Mouse (Mus musculus) MEL-GATA-1-ER (cell line): Measurements from ENCODE around the gene Derl2.

Experiments
- DNase-seq: peaks from one replicate; pipeline ENCODE4 v3.0.0-alpha.2; 2012; ENCODE audit warnings: low read depth; ENCODE audit errors: extremely low read depth

Gene Derl2

DNA sequence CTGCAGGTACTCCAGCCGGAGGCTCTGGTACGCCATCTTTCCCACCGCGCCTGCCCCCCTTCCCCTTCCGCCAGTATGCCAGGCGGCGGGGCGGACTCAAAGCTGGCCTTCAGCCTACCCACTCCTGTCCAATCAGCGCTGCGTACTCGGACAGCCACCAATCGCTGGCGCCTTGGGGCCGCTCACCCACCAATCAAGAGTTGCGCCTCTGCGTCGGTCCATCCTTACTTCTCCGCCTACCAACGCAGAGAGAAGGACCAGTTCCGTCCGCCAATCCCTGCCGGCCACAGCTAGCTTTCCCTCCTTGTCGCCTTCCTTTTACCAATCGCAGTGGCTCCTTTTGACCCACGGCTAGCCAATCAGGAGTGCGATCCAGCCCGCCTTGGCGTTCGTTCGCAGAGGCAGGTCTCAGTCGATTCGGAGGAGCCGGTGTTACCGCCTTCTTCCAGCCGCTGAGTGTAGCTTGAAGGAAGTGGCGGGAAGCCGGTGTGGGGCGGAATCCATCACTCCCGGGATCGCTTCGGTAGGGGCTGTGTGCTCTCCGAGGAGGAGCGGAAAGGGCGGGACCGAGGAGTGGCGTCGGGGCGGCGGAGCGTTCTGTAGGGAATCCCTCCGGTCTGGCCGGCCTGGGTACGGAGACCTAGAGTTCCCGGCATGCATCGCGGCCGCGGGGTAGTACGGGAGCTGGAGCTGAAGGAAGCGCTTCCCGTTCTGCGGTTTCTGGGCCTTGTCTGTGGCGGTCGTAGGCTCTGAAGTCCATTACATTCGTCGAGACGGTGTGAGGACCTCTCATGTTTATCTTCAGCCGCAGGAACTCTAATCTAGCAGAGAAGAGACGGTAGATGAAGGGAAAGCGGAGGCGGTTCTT, at the start of gene Derl2, which contains the start of gene Mis12:
Gene Derl2 (minus strand): TSS at position 641 of the 868 bp plus-strand sequence.
Gene Mis12 (plus strand): TSS at position 411 of the 868 bp plus-strand sequence.
- DNase-seq, result peak; percentile 99

DNA sequence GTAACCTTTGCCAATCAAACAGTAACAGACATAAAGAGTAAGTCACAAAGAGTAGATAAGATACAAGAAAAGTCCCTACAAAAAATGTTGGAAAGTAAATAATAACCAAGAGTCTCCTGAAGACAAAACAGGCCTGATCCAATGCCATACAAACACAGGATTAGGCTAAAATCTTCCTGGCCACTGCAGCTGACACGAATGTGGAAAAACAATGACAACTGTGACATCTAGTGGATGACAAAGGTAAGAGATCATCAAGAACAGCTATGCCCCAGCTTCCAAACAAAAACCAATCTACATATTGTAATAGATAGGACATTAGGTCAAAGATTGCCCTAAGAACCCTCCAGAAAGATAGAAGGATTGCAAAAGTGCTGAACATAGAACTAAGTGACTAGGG, 32.9 kb upstream of the Derl2 start:
- no peak for DNase-seq

DNA sequence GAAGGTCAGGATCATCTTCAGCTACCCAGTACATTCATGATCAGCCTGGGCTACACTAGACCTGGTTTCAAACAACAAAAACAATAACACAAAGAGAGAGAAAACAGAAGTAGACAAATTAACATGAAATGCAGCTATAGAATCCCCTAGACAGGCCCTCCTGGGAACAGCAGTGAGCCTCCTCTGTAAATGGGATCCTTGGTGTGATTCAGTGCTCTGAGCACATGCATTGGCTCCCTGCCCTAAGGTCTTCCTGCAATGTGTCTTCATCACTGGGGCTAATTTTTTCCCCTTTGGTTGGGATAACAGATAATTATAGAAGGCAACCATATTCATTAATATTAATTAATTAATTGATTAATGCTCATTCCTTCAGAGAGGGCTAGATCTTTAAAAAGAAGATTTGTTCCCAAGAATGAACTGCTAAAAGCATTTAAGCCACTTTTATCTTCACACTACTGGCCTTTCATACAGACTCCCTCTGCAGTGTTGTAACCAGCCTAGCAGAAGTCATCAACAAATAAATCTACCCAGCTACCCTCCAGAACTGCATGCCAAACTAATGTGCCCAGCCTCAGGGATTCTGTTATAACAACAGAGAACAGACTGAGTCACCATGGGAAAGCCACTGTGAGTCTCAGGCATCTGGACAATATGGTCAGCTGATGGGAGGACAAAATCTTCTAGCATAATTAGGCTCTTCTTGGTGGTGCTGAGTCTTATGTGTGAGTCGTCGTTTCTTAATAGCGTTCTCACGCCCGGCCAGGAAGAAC, 20.1 kb upstream of the Derl2 start:
- no peak for DNase-seq

DNA sequence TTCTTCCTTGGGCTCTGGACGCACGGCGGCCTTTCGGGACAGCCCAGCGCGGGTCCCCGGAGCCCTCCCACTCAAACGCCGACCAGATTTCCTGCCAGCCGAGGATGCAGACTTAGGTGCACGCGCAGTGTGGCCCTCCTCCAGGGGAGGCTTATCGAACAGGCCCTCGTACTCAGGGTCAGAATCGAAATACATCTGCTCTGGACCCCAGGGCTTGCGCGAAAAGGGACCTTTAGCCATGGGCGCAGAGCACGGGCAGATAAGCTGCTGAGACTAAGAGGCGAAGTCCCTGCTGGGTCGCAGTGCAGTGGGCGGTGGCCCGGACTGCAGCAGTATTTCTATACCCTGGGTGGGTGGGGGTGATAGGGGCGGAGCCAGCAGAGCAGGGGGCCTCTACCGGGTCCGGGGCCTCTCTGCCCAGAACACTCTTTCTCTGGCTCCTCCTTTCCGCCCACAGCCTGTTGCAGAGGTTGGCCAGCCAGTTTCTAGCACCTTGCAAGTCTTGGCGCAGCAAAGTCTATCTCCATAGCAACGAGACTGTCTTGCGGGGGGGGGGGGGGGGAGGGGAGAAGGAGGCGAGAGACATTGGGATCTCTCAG, 13.6 kb upstream of the Derl2 start, which contains the start of gene 6330403K07Rik:
Gene 6330403K07Rik (minus strand): TSS at position 351 of the 599 bp plus-strand sequence.
- DNase-seq, result no peak

DNA sequence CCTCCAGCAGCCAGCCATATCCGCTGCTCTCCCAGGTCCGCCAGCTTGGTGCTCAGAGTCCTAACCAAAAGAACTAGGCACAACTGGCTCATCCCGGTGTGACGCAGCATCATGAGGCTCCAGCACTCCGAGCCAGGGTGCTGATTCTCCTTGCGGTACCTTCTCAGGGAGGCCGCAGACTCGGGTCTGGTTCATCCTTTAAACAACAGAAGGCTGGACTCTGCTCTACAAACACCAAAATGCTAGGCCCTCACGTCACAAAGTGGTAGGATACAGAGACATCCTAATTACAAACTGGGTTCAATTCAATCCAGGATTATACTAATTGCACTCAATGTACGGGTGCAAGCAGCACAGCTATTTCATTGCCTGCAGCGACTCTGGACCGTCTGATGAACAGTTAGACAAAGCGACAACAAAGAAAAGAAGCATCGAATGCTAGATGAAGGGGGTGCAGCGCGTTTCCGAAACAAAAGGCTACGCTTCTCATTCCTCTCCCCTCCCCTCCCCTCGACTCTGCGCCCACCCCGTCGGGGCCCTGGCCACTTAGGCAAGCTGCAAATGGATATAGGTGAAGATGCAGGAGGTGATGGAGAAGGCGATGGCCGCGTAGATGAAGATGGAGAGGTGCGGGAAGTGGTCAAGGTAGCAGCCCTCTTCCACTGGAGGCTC, 13.0 kb upstream of the Derl2 start:
- DNase-seq, result no peak

DNA sequence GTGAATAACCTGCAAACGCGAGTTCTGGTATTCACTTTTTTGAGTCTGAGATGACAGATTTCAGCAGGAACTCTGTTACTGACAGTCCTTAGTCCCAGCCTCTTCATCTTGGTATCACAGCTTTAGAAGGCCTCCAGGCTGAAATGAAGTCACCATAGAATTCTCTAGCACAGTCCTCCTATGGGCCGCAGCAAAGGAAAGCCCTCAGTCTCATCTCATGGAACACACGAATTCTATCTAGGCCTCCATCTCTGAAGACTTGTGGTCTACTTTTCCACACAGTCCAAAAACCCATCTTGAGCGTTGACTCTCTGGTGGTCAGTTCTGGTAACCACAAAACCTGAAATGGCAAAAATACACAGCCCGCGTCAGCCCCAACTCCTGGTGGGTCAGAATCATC, 12.4 kb upstream of the Derl2 start:
- DNase-seq, result no peak

DNA sequence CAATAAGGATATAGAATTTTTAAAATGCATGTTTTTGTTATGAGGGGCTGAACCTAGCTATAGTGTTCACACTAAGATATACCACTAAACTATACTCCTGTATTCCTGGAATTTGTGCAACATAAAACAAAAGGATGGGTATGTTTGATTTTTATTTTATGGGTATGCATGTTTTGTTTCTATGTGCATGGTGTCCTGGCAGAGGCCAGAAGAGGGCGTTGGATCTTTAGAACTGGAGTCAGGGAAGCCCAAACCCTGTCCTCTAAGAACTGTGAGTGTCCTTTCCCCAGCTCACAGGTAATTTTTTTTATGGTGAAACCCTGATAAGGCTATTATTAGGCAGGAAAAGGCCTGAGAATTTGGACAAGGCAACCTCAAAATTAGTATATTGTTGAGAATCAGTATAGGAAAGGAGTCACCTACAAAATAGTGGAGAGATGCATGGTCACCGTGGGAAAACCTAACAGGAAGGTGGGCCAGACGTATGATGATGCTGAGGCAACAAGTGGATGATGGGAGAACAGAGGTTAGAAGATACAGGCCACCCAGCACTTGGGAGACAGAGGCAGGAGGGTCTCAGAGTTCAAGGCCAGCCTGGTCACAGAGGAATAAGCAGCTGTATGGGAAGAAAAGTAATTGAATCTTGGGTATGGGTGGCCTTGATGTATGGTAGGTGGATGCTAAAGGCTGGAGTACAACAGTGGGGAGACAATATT, 9.9 kb upstream of the Derl2 start:
- DNase-seq, result no peak

DNA sequence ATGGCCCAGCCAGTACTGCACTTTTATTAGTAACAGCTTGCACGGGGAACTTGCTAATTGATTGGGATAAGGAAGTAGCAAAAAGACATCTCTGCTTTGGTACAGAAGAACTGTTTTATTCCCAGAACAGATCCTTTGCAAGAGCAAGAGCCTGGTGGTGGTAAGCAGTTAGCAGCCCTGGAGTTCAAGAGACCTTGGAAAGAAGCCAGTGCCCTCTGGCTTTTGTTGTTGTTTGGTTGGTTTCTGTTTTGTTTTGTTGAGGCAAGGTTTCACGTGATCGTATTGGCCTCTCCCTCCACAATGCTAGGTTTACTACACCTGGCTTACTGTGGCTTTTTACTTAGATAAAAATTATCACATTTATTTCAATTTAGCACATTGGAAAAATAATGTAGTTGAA, 8.6 kb upstream of the Derl2 start:
- no peak for DNase-seq

DNA sequence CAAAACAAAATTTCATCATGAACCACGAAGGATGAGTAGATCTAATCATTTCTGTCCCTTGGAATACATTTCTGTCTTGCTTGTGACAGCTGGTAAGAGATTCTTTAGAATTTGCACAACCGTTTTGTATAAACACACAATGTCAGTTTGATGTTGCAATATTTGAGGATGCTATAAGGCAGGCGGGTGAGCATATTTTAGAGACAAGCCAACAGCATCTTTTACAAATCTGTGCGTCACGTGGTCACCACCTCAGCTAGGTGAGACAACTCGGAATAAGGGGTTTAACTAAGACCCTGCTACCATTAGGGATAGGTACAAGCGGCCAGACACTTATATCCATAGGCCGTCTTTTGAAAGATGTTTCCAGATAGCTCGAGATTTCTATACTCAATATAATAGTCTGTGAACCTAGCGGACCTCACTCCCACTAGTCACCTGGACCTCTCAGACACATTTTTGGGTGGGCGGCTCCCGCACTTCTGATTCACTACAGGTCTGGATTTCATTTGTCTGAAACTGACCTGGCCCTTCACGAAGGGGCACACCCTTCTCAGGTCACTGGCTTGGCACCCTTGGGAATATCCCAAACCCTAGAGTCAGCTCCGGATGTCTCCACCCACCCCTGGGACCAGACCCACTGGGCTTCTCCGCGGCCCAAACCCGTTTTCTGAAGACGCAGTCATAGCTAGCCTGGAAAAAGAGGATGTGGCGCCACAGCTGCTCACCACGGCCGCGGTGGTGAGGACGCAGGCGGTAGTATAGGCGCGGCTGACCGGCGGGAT, 1.0 kb downstream of the Derl2 start:
- no peak for DNase-seq

DNA sequence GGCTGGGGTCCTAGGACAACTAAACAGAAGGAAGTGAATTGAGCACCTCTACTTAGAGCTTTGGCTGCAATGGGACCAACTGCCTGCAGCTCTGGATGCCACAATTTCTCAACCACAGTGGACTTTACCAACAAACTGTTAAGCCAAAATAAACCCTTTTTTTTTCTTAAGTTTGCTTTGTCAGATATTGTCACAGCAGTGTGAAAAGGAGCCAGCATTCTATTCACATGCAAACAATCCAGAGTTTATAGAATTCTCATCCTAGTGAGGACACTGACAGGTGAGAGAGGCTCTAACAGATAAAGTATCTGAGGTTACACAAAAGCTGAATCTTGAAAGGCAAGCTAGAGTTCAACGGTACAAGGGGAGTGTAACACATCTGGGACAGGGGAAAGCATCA, 2.6 kb downstream of the Derl2 start:
- DNase-seq, result no peak

DNA sequence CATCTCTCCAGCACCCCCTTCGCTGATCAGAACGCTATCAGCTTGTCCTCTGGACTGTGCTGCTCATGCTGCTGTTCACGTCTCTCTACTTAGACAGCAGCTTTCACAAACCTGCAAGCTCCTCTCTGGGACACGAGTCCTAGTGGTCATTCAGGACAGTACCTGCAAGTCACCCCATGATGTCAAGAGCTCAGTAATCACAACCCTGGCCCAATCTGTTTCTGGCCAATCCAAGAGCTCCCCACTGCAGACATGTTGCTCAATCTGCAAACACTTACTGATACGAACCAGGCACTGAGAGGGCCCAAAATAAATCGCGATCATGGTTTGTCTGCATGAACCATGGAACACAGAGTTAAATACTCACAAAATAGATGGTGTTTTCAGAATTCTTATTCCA, 6.9 kb downstream of the Derl2 start:
- no peak for DNase-seq

DNA sequence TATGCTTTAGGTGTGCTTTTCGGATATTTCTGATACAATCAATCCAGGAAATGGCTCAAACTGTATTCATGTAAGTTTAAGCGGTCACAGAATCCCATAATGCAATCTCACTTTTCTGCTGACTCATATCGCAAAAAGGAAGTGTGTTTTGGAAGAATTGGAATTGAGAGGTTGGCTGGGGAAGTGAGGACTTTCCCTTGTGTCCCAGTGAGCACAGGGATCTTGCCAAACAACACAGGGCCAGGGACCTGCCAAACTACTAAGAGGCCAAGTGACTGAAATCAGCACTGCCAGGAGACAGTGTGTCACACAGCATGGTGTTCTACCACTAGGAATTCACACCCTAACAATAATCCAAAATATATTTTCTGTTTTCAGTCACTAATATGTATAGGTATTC, 11.3 kb downstream of the Derl2 start:
- DNase-seq, result no peak

DNA sequence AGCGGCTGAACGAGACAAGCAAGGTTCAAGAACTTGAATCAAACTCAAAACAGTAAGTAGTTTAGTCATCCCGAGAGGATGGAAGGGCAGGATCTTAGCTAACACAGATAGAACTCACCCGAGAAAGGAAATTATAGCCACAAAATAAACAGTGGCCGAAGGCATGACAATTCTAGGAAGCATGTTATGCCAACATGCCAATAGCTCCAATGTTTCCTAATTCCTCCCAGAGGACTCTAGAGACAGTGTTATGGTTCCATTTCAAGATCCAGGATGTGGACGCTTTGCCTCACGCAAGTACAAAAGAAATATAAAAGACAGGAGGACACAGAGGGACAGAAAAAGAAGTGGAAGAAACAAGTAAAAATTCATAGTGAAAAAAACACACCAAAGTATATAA, 11.8 kb downstream of the Derl2 start:
- DNase-seq, result no peak

DNA sequence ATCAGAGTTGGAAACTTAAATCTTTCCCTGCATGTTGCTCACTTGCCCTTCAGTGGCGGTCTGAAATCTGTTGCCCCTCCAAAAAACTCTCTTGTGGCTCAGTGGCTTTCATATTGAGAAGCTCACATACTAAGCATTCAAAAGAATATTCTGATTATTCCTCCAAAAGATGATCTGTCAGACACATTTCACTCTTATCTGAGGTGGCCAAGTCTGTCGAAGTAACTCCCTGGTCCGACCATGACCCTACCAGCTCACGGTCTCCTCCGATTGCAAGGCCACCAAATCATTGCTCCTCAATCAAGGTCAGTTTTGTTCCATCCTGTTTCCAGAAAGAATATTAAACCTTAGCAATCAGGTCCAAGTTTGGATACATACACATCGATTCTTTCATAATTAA, 12.6 kb downstream of the Derl2 start:
- DNase-seq, result no peak

DNA sequence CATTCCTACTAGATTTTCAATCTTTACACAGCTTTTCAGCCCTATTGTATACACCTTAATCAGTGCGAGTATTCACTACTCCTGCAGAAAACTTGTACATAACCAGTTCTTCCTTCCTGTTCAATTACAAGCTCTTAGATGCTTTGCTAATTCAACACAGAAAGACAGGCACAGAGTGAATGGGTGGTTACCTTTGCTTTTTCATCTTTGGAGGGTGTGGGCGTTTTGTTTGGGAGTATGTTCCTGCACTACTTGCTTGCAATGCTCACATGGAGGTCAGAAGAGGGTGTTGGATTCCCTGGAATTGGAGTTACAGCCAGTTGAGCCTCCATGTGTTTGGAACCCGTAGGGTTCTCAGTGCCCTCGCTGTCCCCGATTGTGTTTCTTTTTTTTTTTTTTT, 14.6 kb downstream of the Derl2 start:
- no peak for DNase-seq

DNA sequence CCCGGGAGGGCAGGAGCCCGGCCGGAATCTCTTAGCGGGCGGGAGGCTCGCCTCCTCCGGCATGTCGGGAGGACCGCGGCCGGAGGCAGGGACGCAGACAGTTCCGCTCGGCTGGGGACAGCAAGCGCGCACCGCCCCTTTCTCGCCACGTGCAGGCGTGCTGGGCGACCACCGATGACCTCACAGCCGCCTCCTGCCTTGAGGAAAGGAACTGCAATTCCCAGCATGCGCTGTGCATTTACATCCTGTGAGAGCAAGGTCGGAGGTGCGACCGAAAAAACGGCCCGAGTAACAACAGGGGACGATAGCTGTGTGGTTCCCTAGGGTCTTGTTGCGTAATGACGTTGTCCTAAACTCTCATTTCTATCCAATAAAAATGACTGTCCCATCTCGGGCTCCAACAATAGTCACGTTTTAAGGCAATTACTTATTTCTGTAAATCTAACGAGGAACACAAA, 15.3 kb downstream of the Derl2 start, which contains the start of gene Dhx33:
Gene Dhx33 (minus strand): TSS at position 122 of the 458 bp plus-strand sequence.
- peak; percentile 99 for DNase-seq

DNA sequence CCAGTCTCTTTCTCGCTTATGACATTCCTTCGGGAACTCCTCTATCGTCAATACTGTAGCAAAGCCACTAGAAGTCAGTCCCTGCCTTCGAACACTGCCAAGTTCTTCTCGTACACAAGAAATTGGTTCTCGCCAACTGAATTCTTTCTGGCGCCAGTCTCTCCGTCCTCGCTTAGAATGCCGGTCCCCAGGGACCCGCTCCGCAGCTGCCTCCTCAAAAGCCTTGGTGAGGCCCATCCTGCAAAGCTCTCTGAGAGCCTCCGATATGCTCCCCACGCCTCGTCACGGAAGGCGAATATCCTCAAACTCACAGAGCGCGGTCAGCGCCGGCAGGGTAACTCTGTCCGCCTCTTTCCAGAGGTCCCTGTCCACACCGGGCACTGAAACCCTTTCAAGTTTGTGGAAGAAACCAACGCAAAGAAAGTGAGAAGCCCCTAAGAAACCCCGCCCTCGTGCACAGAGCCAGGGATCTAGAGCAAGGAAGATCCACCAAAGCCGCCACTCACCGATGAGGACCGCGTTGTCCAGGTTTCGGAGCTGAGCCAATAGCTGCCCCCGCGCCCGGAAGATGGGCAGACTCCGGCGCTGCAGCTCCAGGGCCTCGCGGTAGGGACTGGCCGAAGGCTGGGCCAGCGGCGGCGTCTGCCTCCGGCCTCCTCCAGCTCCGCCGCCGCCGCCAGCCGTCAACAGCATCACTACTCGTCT, 15.9 kb downstream of the Derl2 start:
- peak; percentile 65 for DNase-seq

DNA sequence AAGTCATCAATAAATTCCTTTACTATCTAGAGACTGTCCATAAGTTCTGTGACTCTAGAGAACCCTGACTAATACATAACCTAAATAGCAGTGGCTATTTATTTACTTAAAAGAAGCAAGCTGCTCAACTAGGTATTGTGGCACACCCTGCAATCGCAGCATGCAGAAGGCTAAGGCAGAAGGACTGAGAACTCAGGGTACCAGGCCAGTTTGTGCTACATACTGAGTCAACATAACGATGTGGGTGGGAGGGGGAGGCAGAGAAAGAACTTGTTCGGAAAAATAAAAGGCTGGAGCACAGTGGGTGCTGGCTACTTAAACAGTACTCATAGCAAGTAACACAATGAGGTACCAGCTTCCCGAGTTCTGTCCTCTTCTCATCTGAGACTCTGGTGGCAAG, 18.5 kb downstream of the Derl2 start:
- DNase-seq, result no peak

DNA sequence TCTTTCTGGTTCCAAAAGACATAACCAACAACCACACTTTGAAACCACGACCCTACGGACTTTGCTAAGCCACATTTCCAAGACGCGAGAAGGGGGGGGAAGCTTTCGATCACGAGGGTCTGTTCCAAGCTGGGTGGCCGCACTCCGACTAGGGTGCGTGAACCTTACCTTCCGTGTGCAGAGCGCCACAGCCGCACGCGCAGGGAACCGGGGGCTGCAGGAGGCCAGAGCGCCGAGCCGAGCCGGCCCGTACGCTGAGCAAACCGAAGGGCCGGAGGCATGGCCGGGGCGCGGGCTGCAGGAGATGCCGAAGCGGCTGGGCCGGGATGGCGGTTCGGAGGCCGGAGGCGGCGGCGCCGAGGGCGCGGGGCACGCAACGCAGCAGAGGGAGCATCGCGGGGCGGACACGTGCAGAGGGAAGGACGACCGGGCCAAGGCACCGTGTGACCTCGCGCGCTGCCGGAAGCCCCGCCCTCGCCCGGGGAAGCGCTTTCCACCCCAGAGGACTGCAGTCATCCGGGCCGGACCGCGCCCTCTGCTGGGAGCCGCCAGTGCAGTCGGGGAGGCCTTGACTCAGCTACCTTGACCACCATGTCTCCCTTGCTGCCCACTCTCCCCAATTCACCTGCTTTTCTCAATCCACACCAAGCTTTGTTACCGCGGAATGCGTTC, 36.9 kb downstream of the Derl2 start, which contains the start of gene C1qbp:
Gene C1qbp (minus strand): TSS at position 470 of the 672 bp plus-strand sequence.
- DNase-seq, result no peak
